Mouse (Mus musculus) embryonic facial prominence, embryonic 15.5 days (tissue): ENCODE results near the gene St3gal3. TPM values are rescaled to one million over a fixed set of nuclear protein-coding genes. Genes with fewer than 3 reads are reported as not detected.

ENCODE experiments used
- ATAC-seq: fragments of 200-750 bp; cut with Nextera tagmentation; 2 replicates; pipeline ENCODE4 v1.8.0; 2017; ENCODE audit warnings: low read depth, moderate TSS enrichment; ENCODE audit not compliant: insufficient number of reproducible peaks, low FRiP score, low TSS enrichment
- H3K27ac ChIP-seq: fragments of 300-500 bp; sonication (generic); replicated peaks from 2 replicates; pipeline ENCODE4 v1.5.1; 2015; ENCODE audit warnings: mild to moderate bottlenecking, inconsistent platforms
- H3K27me3 ChIP-seq: fragments of 300-500 bp; sonication (generic); 2 replicates; pipeline ENCODE4 v1.6.1; 2015; ENCODE audit warnings: inconsistent platforms
- H3K36me3 ChIP-seq: fragments of 300-500 bp; sonication (generic); 2 replicates; pipeline ENCODE4 v1.6.1; 2015; ENCODE audit warnings: mild to moderate bottlenecking, inconsistent platforms
- H3K4me1 ChIP-seq: fragments of 300-500 bp; sonication (generic); 2 replicates; pipeline ENCODE4 v1.6.1; 2015; ENCODE audit warnings: inconsistent platforms
- H3K4me2 ChIP-seq: fragments of 300-500 bp; sonication (generic); replicated peaks from 2 replicates; pipeline ENCODE4 v1.6.1; 2015; ENCODE audit warnings: mild to moderate bottlenecking, inconsistent platforms
- H3K4me3 ChIP-seq: fragments of 300-500 bp; sonication (generic); replicated peaks from 2 replicates; pipeline ENCODE4 v1.5.1; 2015; ENCODE audit warnings: mild to moderate bottlenecking, inconsistent platforms
- H3K9ac ChIP-seq: fragments of 300-500 bp; sonication (generic); 2 replicates; pipeline ENCODE4 v1.6.1; 2015; ENCODE audit warnings: inconsistent platforms
- H3K9me3 ChIP-seq: fragments of 300-500 bp; sonication (generic); replicated peaks from 2 replicates; pipeline ENCODE4 v1.6.1; 2016; ENCODE audit warnings: inconsistent platforms
- WGBS: fragments of 180-500 bp; shearing (Covaris S2); methylation state at CpG from one replicate; pipeline ENCODE4 v1.1.7; 2015; 5-methylcytosine and 5-hydroxymethylcytosine counted together
- polyA plus RNA-seq: library from polyadenylated mRNA; unstranded; fragments of >200 nt; fragmentation: Nextera tagmentation; extraction: Ambion mirVana; gene quantifications from 2 replicates; pipeline ENCODE4 v1.2.1, GENCODE M21; 2015

St3gal3 gene
- polyA plus RNA-seq, 1 experiment from 2014 or later, result 9.8 TPM

GRCm38 (mm10) chr4:118137857-118138256 lies 3.1 kb upstream of the St3gal3 start:
- peaks cover 65% of the 10 kb centered on the region for H3K36me3 ChIP-seq
- H3K27me3 ChIP-seq, result no peaks in the 10 kb centered on the region
- no peaks in the 10 kb centered on the region for H3K9me3 ChIP-seq
- H3K4me3 ChIP-seq, result no peak overlapping the region
- H3K27ac ChIP-seq, result no peak overlapping the region
- H3K4me2 ChIP-seq, result no peak overlapping the region
- 88% methylated on average over 16 of the region's 16 CpGs for WGBS
- H3K4me1 ChIP-seq, result peaks cover 20% of the 10 kb centered on the region
- no peak overlapping the region for H3K9ac ChIP-seq
- ATAC-seq, result no peak

- Histone ChIP-seq H3K36me3 (peaks cover 59% of the 10 kb centered on the region), H3K4me2 (no peak overlapping the region), H3K27me3 (no peaks in the 10 kb centered on the region), H3K4me1 (peaks cover 21% of the 10 kb centered on the region), H3K9ac (no peak overlapping the region), H3K4me3 (no peak overlapping the region), H3K27ac (no peak overlapping the region), H3K9me3 (no peaks in the 10 kb centered on the region)
- 96% methylated on average over 10 of the region's 10 CpGs for WGBS
- no peak for ATAC-seq
Measured at GRCm38 (mm10) chr4:118137311-118137710, 2.6 kb upstream of the St3gal3 start.

- no peak for ATAC-seq
- no peaks in the 10 kb centered on the region for H3K9me3 ChIP-seq
- no peaks in the 10 kb centered on the region for H3K27me3 ChIP-seq
- peak overlapping the region; percentile 81 for H3K27ac ChIP-seq
- peak overlapping the region; percentile 76; the same call in 1 of the 2 replicates for H3K9ac ChIP-seq
- H3K4me1 ChIP-seq, result peaks cover 21% of the 10 kb centered on the region
- peak overlapping the region; percentile 96 for H3K4me3 ChIP-seq
- 69% methylated on average over 1 of the region's 1 CpGs for WGBS
- H3K36me3 ChIP-seq, result peaks cover 43% of the 10 kb centered on the region
- H3K4me2 ChIP-seq, result peak overlapping the region; percentile 83
Measured at GRCm38 (mm10) chr4:118135414-118135813, 700 bp upstream of the St3gal3 start.

GRCm38 (mm10) chr4:118131329-118131728 lies 3.4 kb downstream of the St3gal3 start:
- no peak for ATAC-seq
- Histone ChIP-seq H3K9me3 (no peaks in the 10 kb centered on the region), H3K27me3 (no peaks in the 10 kb centered on the region), H3K36me3 (peaks cover 6% of the 10 kb centered on the region), H3K4me2 (no peak overlapping the region), H3K9ac (no peak overlapping the region), H3K4me3 (no peak overlapping the region), H3K27ac (no peak overlapping the region), H3K4me1 (peaks cover 18% of the 10 kb centered on the region)
- 75% methylated on average over 5 of the region's 5 CpGs for WGBS

- Histone ChIP-seq H3K4me1 (peaks cover 11% of the 10 kb centered on the region), H3K9me3 (no peaks in the 10 kb centered on the region), H3K4me3 (no peak overlapping the region), H3K4me2 (no peak overlapping the region), H3K9ac (no peak overlapping the region), H3K27ac (peak overlapping the region; percentile 51), H3K27me3 (no peaks in the 10 kb centered on the region), H3K36me3 (no peaks in the 10 kb centered on the region)
- peak; percentile 61 for ATAC-seq
- 66% methylated on average over 14 of the region's 14 CpGs for WGBS
Measured at GRCm38 (mm10) chr4:118123030-118123704, 11.5 kb downstream of the St3gal3 start.

- H3K4me2 ChIP-seq, result no peak overlapping the region
- no peaks in the 10 kb centered on the region for H3K36me3 ChIP-seq
- no peaks in the 10 kb centered on the region for H3K27me3 ChIP-seq
- no peaks in the 10 kb centered on the region for H3K9me3 ChIP-seq
- no peak overlapping the region for H3K9ac ChIP-seq
- WGBS, result 68% methylated on average over 10 of the region's 10 CpGs
- ATAC-seq, result no peak
- peak overlapping the region; percentile 44; the same call in 1 of the 2 replicates for H3K27ac ChIP-seq
- no peak overlapping the region for H3K4me3 ChIP-seq
- peaks cover 11% of the 10 kb centered on the region for H3K4me1 ChIP-seq
Measured at GRCm38 (mm10) chr4:118122078-118122477, 12.6 kb downstream of the St3gal3 start.

GRCm38 (mm10) chr4:118117565-118117964 lies 17.1 kb downstream of the St3gal3 start:
- no peaks in the 10 kb centered on the region for H3K27me3 ChIP-seq
- no peak overlapping the region for H3K4me2 ChIP-seq
- H3K9ac ChIP-seq, result no peak overlapping the region
- no peaks in the 10 kb centered on the region for H3K9me3 ChIP-seq
- ATAC-seq, result no peak
- 92% methylated on average over 10 of the region's 10 CpGs for WGBS
- H3K36me3 ChIP-seq, result no peaks in the 10 kb centered on the region
- no peak overlapping the region for H3K27ac ChIP-seq
- H3K4me1 ChIP-seq, result peaks cover 3% of the 10 kb centered on the region; the same call in 1 of the 2 replicates
- H3K4me3 ChIP-seq, result no peak overlapping the region

GRCm38 (mm10) chr4:118116098-118116497 lies 18.6 kb downstream of the St3gal3 start:
- H3K36me3 ChIP-seq, result 0 out of 2 replicates have a peak, but pooled peaks cover 3% of the 10 kb centered on the region
- ATAC-seq, result no peak
- H3K9me3 ChIP-seq, result no peaks in the 10 kb centered on the region
- H3K27ac ChIP-seq, result no peak overlapping the region
- no peak overlapping the region for H3K9ac ChIP-seq
- no peak overlapping the region for H3K4me3 ChIP-seq
- H3K4me1 ChIP-seq, result no peaks in the 10 kb centered on the region
- no peak overlapping the region for H3K4me2 ChIP-seq
- 92% methylated on average over 11 of the region's 11 CpGs for WGBS
- no peaks in the 10 kb centered on the region for H3K27me3 ChIP-seq

GRCm38 (mm10) chr4:118115132-118115531 lies 19.6 kb downstream of the St3gal3 start:
- Histone ChIP-seq H3K36me3 (0 out of 2 replicates have a peak, but pooled peaks cover 3% of the 10 kb centered on the region), H3K4me1 (no peaks in the 10 kb centered on the region), H3K27me3 (no peaks in the 10 kb centered on the region), H3K9ac (no peak overlapping the region), H3K4me2 (no peak overlapping the region), H3K27ac (no peak overlapping the region), H3K9me3 (no peaks in the 10 kb centered on the region), H3K4me3 (no peak overlapping the region)
- 84% methylated on average over 7 of the region's 7 CpGs for WGBS
- ATAC-seq, result no peak

GRCm38 (mm10) chr4:118112601-118113000 lies 22.1 kb downstream of the St3gal3 start:
- H3K9ac ChIP-seq, result no peak overlapping the region
- ATAC-seq, result no peak
- H3K4me2 ChIP-seq, result no peak overlapping the region
- WGBS, result 78% methylated on average over 12 of the region's 12 CpGs
- no peaks in the 10 kb centered on the region for H3K27me3 ChIP-seq
- no peak overlapping the region for H3K27ac ChIP-seq
- H3K9me3 ChIP-seq, result no peaks in the 10 kb centered on the region
- peaks cover 4% of the 10 kb centered on the region; the same call in 1 of the 2 replicates for H3K4me1 ChIP-seq
- peaks cover 9% of the 10 kb centered on the region for H3K36me3 ChIP-seq
- H3K4me3 ChIP-seq, result no peak overlapping the region

- no peak for ATAC-seq
- H3K9ac ChIP-seq, result no peak overlapping the region
- H3K4me3 ChIP-seq, result no peak overlapping the region
- no peak overlapping the region for H3K4me2 ChIP-seq
- H3K9me3 ChIP-seq, result no peaks in the 10 kb centered on the region
- H3K36me3 ChIP-seq, result peaks cover 21% of the 10 kb centered on the region
- no peaks in the 10 kb centered on the region for H3K27me3 ChIP-seq
- WGBS, result 76% methylated on average over 13 of the region's 13 CpGs
- H3K4me1 ChIP-seq, result peaks cover 4% of the 10 kb centered on the region; the same call in 1 of the 2 replicates
- H3K27ac ChIP-seq, result peak overlapping the region; percentile 23; the same call in 1 of the 2 replicates
Measured at GRCm38 (mm10) chr4:118109649-118110048, 25.1 kb downstream of the St3gal3 start.

GRCm38 (mm10) chr4:118108779-118109178 lies 25.9 kb downstream of the St3gal3 start:
- Histone ChIP-seq H3K9me3 (no peaks in the 10 kb centered on the region), H3K27me3 (no peaks in the 10 kb centered on the region), H3K4me1 (peaks cover 4% of the 10 kb centered on the region; the same call in 1 of the 2 replicates), H3K4me2 (no peak overlapping the region), H3K36me3 (peaks cover 21% of the 10 kb centered on the region), H3K9ac (no peak overlapping the region), H3K4me3 (no peak overlapping the region), H3K27ac (peak overlapping the region; percentile 18; the same call in 1 of the 2 replicates)
- WGBS, result 62% methylated on average over 7 of the region's 7 CpGs
- ATAC-seq, result no peak
